8 mouse cellular contexts compared by ENCODE assay signal in the genomic region with DNA sequence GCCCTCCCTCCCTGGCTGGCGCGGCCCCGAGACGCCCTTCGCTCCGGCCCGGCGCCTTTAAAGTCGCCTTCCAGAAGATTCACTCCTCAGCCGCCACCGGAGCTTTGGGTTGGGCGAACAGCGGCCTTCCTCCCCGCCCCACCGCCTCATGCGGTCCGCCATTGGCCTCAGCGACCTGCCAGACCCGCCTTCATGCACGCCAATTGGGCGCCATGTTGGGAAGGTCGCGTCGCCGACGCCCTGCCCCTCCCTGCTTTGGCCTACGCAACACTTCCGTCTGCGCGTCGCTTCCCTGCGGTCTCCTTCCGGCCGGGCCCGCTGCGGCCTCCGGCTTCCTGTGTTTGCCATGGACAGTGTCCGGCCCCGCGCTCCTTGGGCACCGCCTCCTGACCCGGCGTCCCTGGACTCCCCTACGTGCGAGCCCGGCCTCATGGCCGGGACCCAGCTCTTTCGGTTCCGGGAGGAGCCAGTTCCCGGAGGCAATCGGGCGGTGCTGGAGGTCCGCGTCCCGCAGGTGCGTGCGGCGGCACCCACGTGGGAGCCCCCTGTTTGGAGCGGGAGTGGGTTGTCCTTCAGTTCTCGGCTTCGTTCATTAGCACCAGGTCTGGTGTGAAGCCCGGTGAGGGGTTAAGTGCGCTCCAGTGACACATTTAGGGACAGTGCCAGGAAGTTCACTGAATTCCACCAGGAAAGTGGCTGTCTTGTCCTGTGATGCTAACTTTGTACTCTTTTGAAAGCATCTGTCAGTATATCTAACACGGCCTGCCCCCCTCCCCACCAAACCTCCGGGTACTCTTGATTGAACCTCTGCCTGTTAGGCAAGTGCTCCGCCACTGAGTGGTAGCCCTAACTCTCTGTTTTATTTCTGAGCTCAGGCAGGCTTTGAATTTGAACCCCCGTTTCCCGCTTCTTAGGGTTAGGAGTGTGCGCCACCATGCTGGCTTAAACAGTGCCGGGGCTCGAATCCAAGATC. TPM values are rescaled to one million over a fixed set of nuclear protein-coding genes. Genes with fewer than 3 reads are reported as not detected.
DNase-seq lines count a peak whose midpoint lies in the region; ATAC-seq lines count a peak whose summit lies in the region.

TSS of gene Mettl23 (plus strand) at position 18 of the 973 bp plus-strand sequence.
TSS of gene Jmjd6 (minus strand) at position 189 of the 973 bp plus-strand sequence.

- H3K9ac ChIP-seq in heart, embryonic 13.5 days, result peak within 1 kb of the TSS; percentile 97
- H3K9ac ChIP-seq in liver, embryonic 12.5 days, result peak within 1 kb of the TSS; percentile 94
- H3K9ac ChIP-seq in stomach, embryonic 15.5 days, result peak within 1 kb of the TSS; percentile 78

- peak within 1 kb of the TSS; percentile 93 for H3K4me2 ChIP-seq in heart, embryonic 13.5 days
- H3K4me2 ChIP-seq in liver, embryonic 12.5 days, result peak within 1 kb of the TSS; percentile 86
- peak within 1 kb of the TSS; percentile 78 for H3K4me2 ChIP-seq in stomach, embryonic 15.5 days

- under 1% methylated on average over 72 of the region's 72 CpGs for WGBS in heart, embryonic 13.5 days
- WGBS in liver, embryonic 12.5 days (ENCODE audit: insufficient replicate concordance), result under 1% methylated on average over 72 of the region's 72 CpGs
- under 1% methylated on average over 72 of the region's 72 CpGs for WGBS in stomach, embryonic 15.5 days

- peak within 1 kb of the TSS; percentile 81 for H3K4me3 ChIP-seq in brown adipose tissue, adult 24 weeks (ENCODE audit: insufficient read depth, low read depth, low read length)
- peak within 1 kb of the TSS; percentile 90 for H3K4me3 ChIP-seq in heart, embryonic 13.5 days
- peak within 1 kb of the TSS; percentile 82 for H3K4me3 ChIP-seq in liver, embryonic 12.5 days
- H3K4me3 ChIP-seq in stomach, embryonic 15.5 days (replicated peaks), result peak within 1 kb of the TSS; percentile 80

- H3K9me3 ChIP-seq in heart, embryonic 13.5 days, result no peaks in the 10 kb centered on the region
- H3K9me3 ChIP-seq in liver, embryonic 12.5 days (replicated peaks), result no peaks in the 10 kb centered on the region
- H3K9me3 ChIP-seq in stomach, embryonic 15.5 days, result no peaks in the 10 kb centered on the region

- peak; percentile 98 for DNase-seq in CD4-positive, CD25-positive, alpha-beta regulatory T cell, adult 2 months (ENCODE audit: low read depth, low spot score)
- DNase-seq in fat pad, adult 2 months (ENCODE audit: extremely low read depth, low read depth, low spot score), result peak; percentile 74
- peak; percentile 98 for DNase-seq in kidney, postnatal 10 days
- DNase-seq in natural killer cell, adult 2 months (ENCODE audit: low spot score in 2 of 2), result peak; percentile 95 to 96

- ATAC-seq in heart, embryonic 13.5 days (ENCODE audit: extremely low read depth, insufficient number of reproducible peaks, low FRiP score, low TSS enrichment), result peak; percentile 96
- peak; percentile 95 for ATAC-seq in liver, embryonic 12.5 days
- peak; percentile 94 for ATAC-seq in stomach, embryonic 15.5 days (ENCODE audit: insufficient read depth, low FRiP score, low read depth)

- peak within 1 kb of the TSS; percentile 96 for H3K27ac ChIP-seq in brown adipose tissue, adult 24 weeks (replicated peaks; ENCODE audit: low read depth, low read length)
- H3K27ac ChIP-seq in heart, embryonic 13.5 days (replicated peaks), result peak within 1 kb of the TSS; percentile 100
- H3K27ac ChIP-seq in liver, embryonic 12.5 days, result peak within 1 kb of the TSS; percentile 98
- H3K27ac ChIP-seq in stomach, embryonic 15.5 days, result peak within 1 kb of the TSS; percentile 99

- no peaks in the 10 kb centered on the region for H3K27me3 ChIP-seq in heart, embryonic 13.5 days (replicated peaks)
- H3K27me3 ChIP-seq in liver, embryonic 12.5 days (replicated peaks), result no peaks in the 10 kb centered on the region
- no peaks in the 10 kb centered on the region for H3K27me3 ChIP-seq in stomach, embryonic 15.5 days (replicated peaks)

- peaks cover 50% of the 10 kb centered on the region for H3K36me3 ChIP-seq in heart, embryonic 13.5 days
- peaks cover 62% of the 10 kb centered on the region for H3K36me3 ChIP-seq in liver, embryonic 12.5 days
- peaks cover 33% of the 10 kb centered on the region for H3K36me3 ChIP-seq in stomach, embryonic 15.5 days

- peaks cover 4% of the 10 kb centered on the region; the same call in 1 of the 2 replicates for H3K4me1 ChIP-seq in brown adipose tissue, adult 24 weeks (ENCODE audit: control insufficient read depth, insufficient read depth, insufficient read length, low read length)
- peaks cover 55% of the 10 kb centered on the region for H3K4me1 ChIP-seq in heart, embryonic 13.5 days
- H3K4me1 ChIP-seq in liver, embryonic 12.5 days, result peaks cover 78% of the 10 kb centered on the region
- peaks cover 34% of the 10 kb centered on the region for H3K4me1 ChIP-seq in stomach, embryonic 15.5 days

RNA-seq across cellular contexts. Expression of gene Mettl23, which starts in this region (rescaled TPM):
- 70.4 and 80.7 TPM in 2 replicates for polyA plus RNA-seq in brown adipose tissue, adult 24 weeks (2012; ENCODE audit: insufficient read depth, insufficient read length, missing spikeins)
- polyA plus RNA-seq in heart, embryonic 13.5 days (2015; fragmentation: Nextera tagmentation; extraction: Ambion mirVana), result 63.8 and 68.8 TPM in 2 replicates
- polyA plus RNA-seq in liver, embryonic 12.5 days (2016; fragmentation: Nextera tagmentation; extraction: Ambion mirVana), result 47.6 and 49.5 TPM in 2 replicates
- polyA plus RNA-seq in stomach, embryonic 15.5 days (2015; fragmentation: Nextera tagmentation; extraction: Ambion mirVana), result 57.9 and 61.3 TPM in 2 replicates

RNA-seq across cellular contexts. Expression of gene Jmjd6, which starts in this region (rescaled TPM):
- 20.9 and 33.7 TPM in 2 replicates for polyA plus RNA-seq in brown adipose tissue, adult 24 weeks (2012; ENCODE audit: insufficient read depth, insufficient read length, missing spikeins)
- polyA plus RNA-seq in heart, embryonic 13.5 days (2015; fragmentation: Nextera tagmentation; extraction: Ambion mirVana), result 61.7 and 75.3 TPM in 2 replicates
- 58.2 and 61.6 TPM in 2 replicates for polyA plus RNA-seq in liver, embryonic 12.5 days (2016; fragmentation: Nextera tagmentation; extraction: Ambion mirVana)
- polyA plus RNA-seq in stomach, embryonic 15.5 days (2015; fragmentation: Nextera tagmentation; extraction: Ambion mirVana), result 71.1 and 76.3 TPM in 2 replicates

Comparison
In these comparisons a context has a peak if more than half of its experiments do, and no peak if none do; other contexts are left out.
1. Peak in every context shown above with its lines: DNase-seq, ATAC-seq, H3K4me3 ChIP-seq and H3K27ac ChIP-seq.